Mouse (Mus musculus) cerebellum, postnatal 36 days (tissue): ENCODE results near the gene Cln3.
A peak's percentile ranks its signal among the peaks of the same experiment; 100 is the strongest.

Experiments
- DNase-seq, 2 experiments: peaks; one replicate each; pipeline ENCODE4 v3.0.0; 2021 to 2022; ENCODE audit warnings: mixed read lengths in 2 of 2

Cln3 gene

GRCm38 (mm10) chr7:126594862-126595561, 9.4 kb upstream of the Cln3 start, which contains the start of gene Il27:
Il27 (minus strand) TSS chr7:126594941.
- DNase-seq: no peak

GRCm38 (mm10) chr7:126587779-126588178, 2.2 kb upstream of the Cln3 start:
- peak; percentile 20 to 27 for DNase-seq

DNA sequence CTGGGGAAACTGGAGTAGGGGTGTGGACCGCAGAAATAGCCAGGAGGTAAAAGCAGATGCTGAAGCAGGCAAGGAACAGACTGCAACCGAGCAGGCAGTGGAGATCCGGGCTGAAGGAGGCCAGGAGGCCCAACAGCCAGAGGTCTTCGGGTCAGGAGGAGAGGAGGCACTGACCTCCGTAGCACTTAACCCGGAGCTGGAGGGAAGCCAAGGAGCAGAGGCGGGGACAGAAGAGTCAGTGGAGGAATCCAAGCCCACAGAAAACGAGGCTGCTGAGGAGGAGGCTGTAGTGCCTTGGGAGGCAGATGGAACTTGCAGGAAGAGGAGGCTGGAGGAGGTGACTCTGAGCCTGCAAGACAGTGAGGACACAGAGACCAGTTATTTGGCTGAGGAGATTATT, 1.2 kb upstream of the Cln3 start:
- DNase-seq: no peak

- DNase-seq: no peak
These were observed 1.1 kb downstream of the Cln3 start, which contains the start of gene Apobr for GRCm38 (mm10) chr7:126584506-126584977. Apobr (plus strand) TSS chr7:126584942.

- peak in 1 of 2 experiments; percentile 10 for DNase-seq
These were observed 1.9 kb downstream of the Cln3 start for GRCm38 (mm10) chr7:126583761-126584160.

DNA sequence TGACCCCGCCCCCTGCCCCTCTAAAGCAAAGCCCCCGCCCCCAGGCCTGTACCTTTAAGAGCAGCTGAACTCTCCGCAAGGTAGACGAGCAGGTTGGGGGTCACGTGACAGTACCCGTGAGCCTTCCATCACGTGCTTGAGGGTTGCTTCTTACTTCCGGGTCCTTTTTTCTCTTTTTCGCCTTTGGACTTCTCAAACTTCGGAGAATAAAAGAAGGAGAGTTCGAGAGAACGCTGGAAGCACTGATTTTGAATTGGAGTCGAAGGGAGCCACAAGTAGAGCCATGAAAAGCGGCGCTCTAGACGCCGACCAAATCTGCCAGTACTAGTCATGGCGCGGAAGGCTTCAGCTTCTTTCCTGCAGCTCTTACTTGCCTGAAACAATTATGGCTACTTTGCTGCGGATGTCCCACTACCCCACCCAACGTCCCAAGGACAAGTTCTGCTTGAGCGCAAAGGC, 2.3 kb downstream of the Cln3 start:
- DNase-seq: peak; percentile 88

DNA sequence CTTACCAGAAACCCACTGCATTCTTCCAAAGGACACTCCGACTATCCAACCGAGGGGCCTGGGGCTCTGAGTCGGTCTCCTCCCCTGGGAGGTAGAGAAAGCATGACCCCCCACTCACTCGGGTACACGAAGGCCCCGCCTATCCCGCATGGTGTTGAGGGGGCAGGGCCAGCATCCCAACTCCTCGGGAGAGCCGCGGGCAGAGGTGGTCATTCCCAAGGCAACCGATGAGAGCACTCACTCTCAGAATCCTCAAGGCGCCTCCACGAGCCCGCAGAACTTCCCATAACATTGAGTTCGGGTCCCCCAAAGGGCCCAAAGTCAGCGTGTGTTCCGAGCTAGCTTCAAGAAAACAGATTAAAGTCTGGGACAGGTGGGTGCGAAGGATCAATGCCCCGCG, 2.9 kb downstream of the Cln3 start:
- peak in 1 of 2 experiments; percentile 37 for DNase-seq

DNA sequence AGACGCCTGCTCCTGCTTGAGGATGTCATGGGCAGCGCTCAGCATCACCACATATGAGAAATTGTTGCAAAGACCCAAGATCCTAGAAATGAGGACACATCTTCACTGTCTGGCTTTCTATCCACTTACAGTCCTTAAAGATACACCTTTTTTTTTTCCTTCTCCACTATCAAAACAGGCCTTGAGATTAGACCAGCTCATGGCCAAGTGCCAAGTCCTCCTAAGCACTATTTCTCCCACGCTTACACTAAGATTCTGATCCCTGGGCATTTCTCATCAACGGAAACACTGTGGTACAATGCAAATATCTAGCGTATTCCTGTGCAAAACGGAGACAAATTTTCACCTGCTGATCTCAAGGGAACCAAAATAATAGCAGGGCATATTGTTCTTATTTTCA, 4.0 kb downstream of the Cln3 start:
- no peak for DNase-seq

DNA sequence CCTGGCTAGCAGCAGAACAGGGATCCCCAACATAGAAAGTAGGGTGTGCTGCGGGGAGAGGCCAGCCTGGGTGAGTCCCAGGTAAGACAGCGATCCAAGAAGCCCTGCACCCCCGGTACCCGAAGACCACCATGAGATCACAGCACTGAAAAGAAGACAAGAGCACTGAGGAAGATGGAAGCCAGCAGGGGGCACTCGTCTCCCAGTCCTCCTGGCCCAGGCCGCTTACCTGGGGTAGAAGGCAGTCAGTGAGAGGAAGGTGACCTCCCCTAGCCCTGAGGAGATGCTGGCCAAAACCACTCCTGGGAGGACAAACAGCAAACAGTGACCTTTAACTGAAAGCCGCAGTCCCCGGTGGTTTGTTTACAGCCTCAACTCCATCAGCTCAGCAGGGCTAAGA, 6.4 kb downstream of the Cln3 start:
- DNase-seq: peak; percentile 30 to 47

GRCm38 (mm10) chr7:126576946-126577345, 8.7 kb downstream of the Cln3 start:
- peak; percentile 26 to 33 for DNase-seq

- peak; percentile 84 to 88 for DNase-seq
These were observed 19.4 kb downstream of the Cln3 start, which contains the start of gene Eif3c for GRCm38 (mm10) chr7:126566094-126566765. Eif3c (minus strand) TSS chr7:126566411.

DNA sequence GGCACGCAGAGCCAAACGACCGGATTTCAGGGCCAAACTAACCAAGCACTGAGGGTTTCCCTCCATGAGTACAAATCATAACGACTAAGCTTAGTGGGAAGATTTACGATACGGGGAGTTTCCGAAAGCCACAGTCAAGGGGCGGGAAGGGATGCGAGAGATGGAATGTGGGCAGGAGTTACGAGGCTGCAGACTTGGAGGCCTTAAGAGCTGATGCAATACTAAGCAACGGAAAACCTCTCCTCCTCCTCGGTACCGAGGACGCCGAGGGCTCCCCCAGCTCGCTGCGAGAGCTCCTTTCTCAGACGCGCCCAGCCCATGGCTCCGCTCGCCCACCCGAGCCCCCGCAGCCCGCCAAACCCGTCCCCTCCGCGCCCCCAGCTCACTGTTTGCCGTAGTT, 19.9 kb downstream of the Cln3 start:
- no peak for DNase-seq

DNA sequence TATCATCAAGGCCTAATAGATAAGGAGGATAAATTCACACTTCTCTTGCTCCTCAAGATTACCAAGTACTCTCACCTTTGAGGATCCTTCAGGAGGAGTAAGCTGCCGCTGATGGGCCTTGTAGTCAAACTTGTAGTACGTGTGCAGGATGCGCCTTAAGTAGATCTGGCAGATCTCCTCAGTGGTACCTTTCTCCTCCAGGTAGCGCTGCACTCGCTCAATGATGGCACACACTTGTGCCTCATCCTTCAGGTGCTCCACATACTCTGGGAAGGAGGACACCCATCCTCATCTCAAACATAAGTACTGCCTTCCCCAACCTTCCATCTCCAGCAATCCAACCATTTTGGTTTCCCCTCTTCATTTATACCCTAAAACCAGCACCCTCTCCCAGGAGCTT, 29.0 kb downstream of the Cln3 start:
- no peak for DNase-seq

GRCm38 (mm10) chr7:126554796-126555195, 30.8 kb downstream of the Cln3 start:
- no peak for DNase-seq

GRCm38 (mm10) chr7:126545631-126546030, 40.0 kb downstream of the Cln3 start:
- DNase-seq: no peak

- no peak for DNase-seq
These were observed 44.0 kb downstream of the Cln3 start for GRCm38 (mm10) chr7:126541661-126542060.

DNA sequence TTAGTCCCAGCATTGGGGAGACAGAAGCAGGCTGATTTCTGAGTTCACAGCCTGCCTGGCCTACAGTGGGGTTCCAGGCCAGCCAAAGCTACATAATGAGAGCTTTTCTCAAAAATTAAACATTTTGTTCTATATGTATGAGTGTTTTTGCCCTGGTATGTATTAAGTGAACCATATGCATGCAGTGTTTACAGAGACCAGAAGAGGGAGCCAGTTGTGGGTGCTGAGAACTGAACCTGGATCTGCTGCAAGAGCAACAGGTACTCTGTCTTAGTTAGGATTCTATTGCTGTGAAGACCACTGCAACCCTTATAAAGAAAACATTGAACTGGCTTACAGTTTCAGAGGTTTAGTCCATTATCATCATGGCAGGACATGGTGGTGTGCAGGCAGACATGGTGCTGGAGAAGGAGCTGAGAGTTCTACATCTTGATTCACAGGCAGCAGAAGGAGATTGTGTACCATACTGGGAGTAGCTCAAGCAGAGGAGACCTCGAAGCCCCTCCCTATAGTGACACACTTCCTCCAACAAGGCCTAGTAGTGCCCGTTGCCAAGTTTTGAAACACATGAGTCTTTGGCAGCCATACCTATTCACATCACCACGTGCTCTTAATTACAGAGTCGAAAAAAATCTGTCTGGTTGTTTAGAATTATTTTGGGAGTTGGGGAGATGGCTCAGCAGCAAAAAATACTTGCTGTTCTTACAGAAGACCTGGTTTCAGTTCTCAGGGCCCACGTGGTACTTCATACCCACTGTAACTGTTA, 47.6 kb downstream of the Cln3 start:
- DNase-seq: no peak

DNA sequence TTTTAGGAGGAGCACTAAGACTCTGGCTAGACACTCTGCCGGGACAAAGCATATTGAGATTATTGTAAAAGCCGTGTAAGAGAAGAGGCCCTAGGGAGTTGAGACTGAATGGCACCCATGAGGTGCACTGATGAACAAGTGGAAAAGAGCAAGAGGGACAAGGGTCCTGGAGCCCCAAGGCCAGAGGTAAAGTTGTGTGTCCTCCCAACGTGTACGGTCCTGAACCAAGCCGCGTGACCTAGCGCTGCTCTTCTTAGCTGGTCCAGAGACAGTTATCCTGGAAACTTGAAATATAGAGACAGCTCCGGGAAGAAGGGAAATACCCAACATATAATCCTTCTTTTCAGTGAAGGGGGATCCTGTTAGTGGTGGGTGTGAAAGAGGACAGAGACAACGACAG, 49.2 kb downstream of the Cln3 start:
- DNase-seq: no peak

- DNase-seq: peak in 1 of 2 experiments; percentile 17
These were observed 49.9 kb downstream of the Cln3 start for GRCm38 (mm10) chr7:126535766-126536165.

GRCm38 (mm10) chr7:126533434-126533833, 52.2 kb downstream of the Cln3 start:
- no peak for DNase-seq

DNA sequence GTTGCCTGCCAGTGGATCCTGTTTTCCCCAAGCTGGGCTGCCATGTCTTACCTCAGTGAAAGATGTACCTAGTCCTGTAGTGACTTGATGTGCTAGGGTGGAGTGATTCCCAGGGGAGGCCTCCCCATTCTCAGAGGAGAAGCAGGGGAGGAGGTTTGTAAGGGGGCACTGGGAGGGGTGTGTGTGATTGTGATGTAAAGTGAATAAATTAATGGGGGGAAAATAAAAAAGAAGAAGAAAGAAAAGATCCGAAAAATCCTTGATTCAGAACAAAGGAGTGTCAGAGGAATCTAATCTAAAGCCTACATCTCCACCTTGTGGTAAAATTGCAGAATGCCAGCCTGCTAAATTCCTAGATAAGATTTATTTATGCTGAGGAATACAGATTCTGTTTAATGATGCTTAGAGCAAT, 57.4 kb downstream of the Cln3 start:
- DNase-seq: peak in 1 of 2 experiments; percentile 29

DNA sequence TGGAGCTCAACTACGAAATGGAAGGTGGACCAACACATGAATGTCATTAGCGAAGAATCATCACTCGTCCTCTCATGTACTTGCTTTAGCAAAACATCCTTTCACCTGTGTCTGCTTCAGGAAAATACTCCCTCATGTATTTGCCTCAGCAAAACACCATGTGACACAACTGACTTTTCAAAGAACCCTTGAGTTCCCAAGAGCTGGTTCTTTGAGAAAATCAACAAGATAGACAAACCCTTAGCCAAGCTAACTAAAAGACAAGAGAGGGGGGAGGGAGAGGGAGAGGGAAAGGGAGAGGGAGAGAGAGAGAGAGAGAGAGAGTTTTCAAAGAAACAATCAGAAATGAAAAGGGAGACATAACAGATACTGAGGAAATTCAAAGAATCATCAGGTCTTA, 62.3 kb downstream of the Cln3 start:
- DNase-seq: no peak
